Comparison of ENCODE assay signal across 8 mouse cellular contexts in the genomic region with DNA sequence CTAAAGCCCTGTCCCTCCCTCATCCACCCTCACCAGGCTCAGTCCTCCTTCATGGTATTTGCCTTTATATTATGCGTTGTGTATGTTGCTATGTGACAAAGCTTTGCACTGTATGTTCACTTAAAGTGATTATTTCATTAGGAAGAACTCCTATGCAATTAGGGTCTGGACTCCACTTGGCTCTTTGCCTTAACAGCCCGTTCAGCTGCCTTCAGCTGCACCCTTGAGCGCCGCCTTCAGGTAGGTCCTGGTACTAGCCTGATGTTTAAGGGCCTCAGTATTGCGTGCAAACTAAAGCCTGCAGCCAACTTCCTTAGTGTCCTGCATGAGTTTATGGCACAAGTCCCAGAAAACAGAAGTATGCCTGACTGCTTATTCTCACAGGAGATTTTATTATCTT.
DNase-seq lines count a peak whose midpoint lies in the region; ATAC-seq and TF ChIP-seq lines count a peak whose summit lies in the region.

No protein-coding gene starts in this region.

- no peak for ATAC-seq in forebrain, postnatal 0 days
- no peak for ATAC-seq in forebrain, embryonic 16.5 days
- ATAC-seq in midbrain, embryonic 14.5 days (ENCODE audit: low FRiP score, low TSS enrichment) = no peak
- no peak for ATAC-seq in midbrain, embryonic 16.5 days
- ATAC-seq in liver, embryonic 13.5 days (ENCODE audit: low read depth) = no peak
- no peak for ATAC-seq in stomach, postnatal 0 days (ENCODE audit: low FRiP score, low TSS enrichment)

- no peak for TF ChIP-seq EP300 in stomach, postnatal 0 days (optimal IDR thresholded peaks at IDR 0.05)

- WGBS in forebrain, postnatal 0 days = 21% methylated on average over 5 of the region's 5 CpGs
- WGBS in forebrain, embryonic 16.5 days = 18% methylated on average over 5 of the region's 5 CpGs
- WGBS in midbrain, embryonic 14.5 days = 38% methylated on average over 5 of the region's 5 CpGs
- 31% methylated on average over 5 of the region's 5 CpGs for WGBS in midbrain, embryonic 16.5 days
- WGBS in bone marrow, adult 2 months = 32% methylated on average over 5 of the region's 5 CpGs
- 25% methylated on average over 5 of the region's 5 CpGs for WGBS in liver, embryonic 13.5 days (ENCODE audit: insufficient replicate concordance)
- WGBS in stomach, postnatal 0 days = 36% methylated on average over 5 of the region's 5 CpGs

- H3K36me3 ChIP-seq in forebrain, postnatal 0 days (ENCODE audit: insufficient read depth) = no peaks in the 10 kb centered on the region
- H3K36me3 ChIP-seq in forebrain, embryonic 16.5 days (ENCODE audit: control insufficient read depth, insufficient read depth) = no peaks in the 10 kb centered on the region
- H3K36me3 ChIP-seq in midbrain, embryonic 14.5 days (ENCODE audit: control insufficient read depth, insufficient read depth, low read length) = no peaks in the 10 kb centered on the region
- H3K36me3 ChIP-seq in midbrain, embryonic 16.5 days (ENCODE audit: control insufficient read depth, insufficient read depth, low read length) = no peaks in the 10 kb centered on the region
- no peaks in the 10 kb centered on the region for H3K36me3 ChIP-seq in liver, embryonic 13.5 days
- no peaks in the 10 kb centered on the region for H3K36me3 ChIP-seq in stomach, postnatal 0 days (ENCODE audit: control insufficient read depth, insufficient read depth, low read length)

- no peak for TF ChIP-seq POLR2A in bone marrow, adult 2 months (IDR thresholded peaks at IDR 0.05; ENCODE audit: borderline replicate concordance, control insufficient read depth, low read depth, low read length)

- TF ChIP-seq CTCF in forebrain, postnatal 0 days (IDR thresholded peaks at IDR 0.05; ENCODE audit: low read depth) = peak; percentile 55
- TF ChIP-seq CTCF in bone marrow, adult 2 months (IDR thresholded peaks at IDR 0.05; ENCODE audit: control insufficient read depth, insufficient read depth, low read length) = peak; percentile 66
- peak; percentile 72 for TF ChIP-seq CTCF in stomach, postnatal 0 days (IDR thresholded peaks at IDR 0.05; ENCODE audit: low read depth)

- no peak overlapping the region for H3K27ac ChIP-seq in forebrain, postnatal 0 days (ENCODE audit: low read depth, low read length)
- no peak overlapping the region for H3K27ac ChIP-seq in forebrain, embryonic 16.5 days (ENCODE audit: low read length)
- no peak overlapping the region for H3K27ac ChIP-seq in midbrain, embryonic 14.5 days (replicated peaks; ENCODE audit: low read depth, low read length)
- H3K27ac ChIP-seq in midbrain, embryonic 16.5 days (ENCODE audit: low read length) = no peak overlapping the region
- no peak overlapping the region for H3K27ac ChIP-seq in bone marrow, adult 2 months (ENCODE audit: control insufficient read depth, insufficient read depth, low read depth, low read length, poor library complexity)
- no peak overlapping the region for H3K27ac ChIP-seq in liver, embryonic 13.5 days
- no peak overlapping the region for H3K27ac ChIP-seq in stomach, postnatal 0 days (replicated peaks)

- no peak for DNase-seq in forebrain, postnatal 0 days
- DNase-seq in midbrain, embryonic 14.5 days = peak; percentile 29
- DNase-seq in liver, embryonic 13.5 days = peak; percentile 2
- peak; percentile 60 for DNase-seq in stomach, postnatal 0 days (ENCODE audit: low spot score)
- DNase-seq in layer of hippocampus, adult 8-10 months (ENCODE audit: low spot score in 2 of 2) = no peak

- no peak overlapping the region for H3K4me3 ChIP-seq in forebrain, postnatal 0 days (ENCODE audit: low read depth, low read length)
- no peak overlapping the region for H3K4me3 ChIP-seq in forebrain, embryonic 16.5 days (replicated peaks; ENCODE audit: low read length)
- no peak overlapping the region for H3K4me3 ChIP-seq in midbrain, embryonic 14.5 days (replicated peaks; ENCODE audit: low read depth, low read length)
- H3K4me3 ChIP-seq in midbrain, embryonic 16.5 days (ENCODE audit: low read depth, low read length) = no peak overlapping the region
- H3K4me3 ChIP-seq in bone marrow, adult 2 months (replicated peaks; ENCODE audit: control insufficient read depth, low read depth, low read length) = no peak overlapping the region
- no peak overlapping the region for H3K4me3 ChIP-seq in liver, embryonic 13.5 days (replicated peaks)
- H3K4me3 ChIP-seq in stomach, postnatal 0 days (ENCODE audit: low read depth, low read length) = no peak overlapping the region

- H3K9ac ChIP-seq in forebrain, postnatal 0 days = no peak overlapping the region
- H3K9ac ChIP-seq in forebrain, embryonic 16.5 days (replicated peaks; ENCODE audit: low read depth, low read length) = no peak overlapping the region
- no peak overlapping the region for H3K9ac ChIP-seq in midbrain, embryonic 14.5 days (replicated peaks; ENCODE audit: low read length)
- H3K9ac ChIP-seq in midbrain, embryonic 16.5 days (ENCODE audit: low read depth, low read length) = no peak overlapping the region
- no peak overlapping the region for H3K9ac ChIP-seq in liver, embryonic 13.5 days
- H3K9ac ChIP-seq in stomach, postnatal 0 days (ENCODE audit: low read length) = no peak overlapping the region

- H3K4me1 ChIP-seq in forebrain, postnatal 0 days (ENCODE audit: insufficient read depth) = no peaks in the 10 kb centered on the region
- peaks cover 4% of the 10 kb centered on the region; the same call in 1 of the 2 replicates for H3K4me1 ChIP-seq in forebrain, embryonic 16.5 days (replicated peaks; ENCODE audit: control insufficient read depth, insufficient read depth, low read length)
- no peaks in the 10 kb centered on the region for H3K4me1 ChIP-seq in midbrain, embryonic 14.5 days (ENCODE audit: control insufficient read depth, insufficient read depth, low read length)
- H3K4me1 ChIP-seq in midbrain, embryonic 16.5 days (ENCODE audit: control insufficient read depth, insufficient read depth, low read length) = no peaks in the 10 kb centered on the region
- no peaks in the 10 kb centered on the region for H3K4me1 ChIP-seq in bone marrow, adult 2 months (ENCODE audit: control insufficient read depth, insufficient read depth, low read length)
- H3K4me1 ChIP-seq in liver, embryonic 13.5 days (replicated peaks) = no peaks in the 10 kb centered on the region
- no peaks in the 10 kb centered on the region for H3K4me1 ChIP-seq in stomach, postnatal 0 days (replicated peaks; ENCODE audit: control insufficient read depth, insufficient read depth)

- no peaks in the 10 kb centered on the region for H3K27me3 ChIP-seq in forebrain, postnatal 0 days (ENCODE audit: insufficient read depth, low read length)
- H3K27me3 ChIP-seq in forebrain, embryonic 16.5 days (replicated peaks; ENCODE audit: control insufficient read depth, insufficient read depth, low read length) = no peaks in the 10 kb centered on the region
- no peaks in the 10 kb centered on the region for H3K27me3 ChIP-seq in midbrain, embryonic 14.5 days (ENCODE audit: control insufficient read depth, insufficient read depth, low read length)
- no peaks in the 10 kb centered on the region for H3K27me3 ChIP-seq in midbrain, embryonic 16.5 days (ENCODE audit: control insufficient read depth, insufficient read depth, low read depth, low read length)
- no peaks in the 10 kb centered on the region for H3K27me3 ChIP-seq in liver, embryonic 13.5 days
- no peaks in the 10 kb centered on the region for H3K27me3 ChIP-seq in stomach, postnatal 0 days (ENCODE audit: control insufficient read depth, insufficient read depth, low read length)

- no peaks in the 10 kb centered on the region for H3K9me3 ChIP-seq in forebrain, postnatal 0 days (ENCODE audit: low read length)
- no peaks in the 10 kb centered on the region for H3K9me3 ChIP-seq in forebrain, embryonic 16.5 days (ENCODE audit: control insufficient read depth, low read length)
- H3K9me3 ChIP-seq in midbrain, embryonic 14.5 days (ENCODE audit: control insufficient read depth, low read length) = no peaks in the 10 kb centered on the region
- H3K9me3 ChIP-seq in midbrain, embryonic 16.5 days (replicated peaks; ENCODE audit: control insufficient read depth, low read length, poor library complexity, severe bottlenecking) = no peaks in the 10 kb centered on the region
- no peaks in the 10 kb centered on the region for H3K9me3 ChIP-seq in liver, embryonic 13.5 days (replicated peaks)
- no peaks in the 10 kb centered on the region for H3K9me3 ChIP-seq in stomach, postnatal 0 days (ENCODE audit: control insufficient read depth, low read length)

- H3K4me2 ChIP-seq in forebrain, postnatal 0 days (ENCODE audit: low read depth) = no peak overlapping the region
- H3K4me2 ChIP-seq in forebrain, embryonic 16.5 days (ENCODE audit: low read length) = no peak overlapping the region
- no peak overlapping the region for H3K4me2 ChIP-seq in midbrain, embryonic 14.5 days (ENCODE audit: low read length)
- H3K4me2 ChIP-seq in midbrain, embryonic 16.5 days (ENCODE audit: low read length) = no peak overlapping the region
- H3K4me2 ChIP-seq in liver, embryonic 13.5 days = no peak overlapping the region
- no peak overlapping the region for H3K4me2 ChIP-seq in stomach, postnatal 0 days (replicated peaks; ENCODE audit: low read depth)

Comparison
In these comparisons a context has a peak if more than half of its experiments do, and no peak if none do; other contexts are left out.
1. DNase-seq: peak in midbrain, embryonic 14.5 days (single experiment), liver, embryonic 13.5 days (single experiment) and stomach, postnatal 0 days (single experiment); none in forebrain, postnatal 0 days (single experiment) and layer of hippocampus, adult 8-10 months (0 of 2).
2. Peak in every context shown above with its lines, with median percentiles within 50 percentile points of each other: CTCF ChIP-seq.